Mouse (Mus musculus) urinary bladder, postnatal 4 days (tissue): ENCODE measurements at regions not wholly inside any gene's neighbourhood (a gene's known extent, or its start where the extent isn't known, plus 50 kb on each side); places are given as distances from the start of the nearest gene placed in this dataset.

ENCODE experiments used
- DNase-seq, 2 experiments: peaks; one replicate each; pipeline ENCODE4 v3.0.0; 2021 to 2022; ENCODE audit warnings: low spot score in 2 of 2

DNA sequence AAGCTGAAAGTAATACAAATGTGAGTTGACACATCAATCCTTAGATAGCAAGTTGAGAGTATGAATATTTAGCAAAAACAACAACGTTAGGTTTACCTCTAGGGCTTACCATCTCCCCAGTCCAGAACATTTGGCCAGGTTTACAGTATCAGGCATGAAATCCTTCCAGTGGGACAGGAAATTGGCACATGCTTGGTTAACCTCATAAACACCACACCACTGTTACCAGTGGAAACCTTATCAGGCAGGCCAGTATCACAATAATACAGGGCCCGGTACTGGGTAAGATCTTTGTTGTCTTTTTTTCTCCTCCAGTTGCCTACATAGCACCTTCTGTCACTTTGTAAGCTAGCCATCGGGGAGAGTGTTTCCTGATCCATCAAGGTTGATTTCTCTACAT lies 101.7 kb upstream of the Slc13a1 start:
- no peak for DNase-seq

DNA sequence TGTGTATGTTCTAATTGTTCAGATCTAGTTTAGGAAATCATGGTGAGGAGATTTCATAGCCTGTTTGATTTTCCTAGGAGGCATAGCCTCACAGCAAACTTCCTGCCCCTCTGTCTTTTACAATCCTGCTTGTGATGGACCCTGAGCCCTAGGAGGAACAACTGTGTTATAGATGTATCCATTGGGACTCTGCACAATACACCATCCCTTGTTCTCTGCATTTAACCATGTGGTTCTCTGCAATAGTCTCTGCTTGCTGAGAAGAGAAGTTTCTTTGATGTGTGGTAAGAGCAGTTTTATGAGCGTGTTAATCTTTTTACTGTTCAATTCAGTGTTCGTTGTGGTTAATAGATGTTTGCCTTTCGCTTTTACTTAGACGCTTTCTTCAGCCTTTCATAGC lies 95.9 kb upstream of the Slc13a1 start:
- no peak for DNase-seq

DNA sequence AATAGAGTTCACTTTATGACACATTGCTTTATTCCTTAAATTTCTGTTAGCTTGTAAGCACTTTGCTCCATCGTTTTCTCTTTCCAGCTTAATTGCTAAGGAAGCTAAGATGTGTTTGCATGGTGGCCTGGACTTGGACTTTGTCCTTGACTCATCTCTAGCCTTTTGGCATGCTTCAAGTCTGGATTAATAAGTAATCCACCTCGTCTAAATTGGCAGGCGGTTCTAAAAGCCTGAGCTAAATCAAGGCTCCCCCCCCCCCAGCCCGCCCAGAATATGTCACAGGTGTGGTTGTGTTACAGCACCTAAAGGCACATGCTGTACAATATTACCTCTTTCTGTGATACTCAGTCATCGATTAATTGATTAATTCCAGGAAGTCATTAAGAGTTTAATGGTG lies 94.7 kb upstream of the Slc13a1 start:
- DNase-seq, result no peak

DNA sequence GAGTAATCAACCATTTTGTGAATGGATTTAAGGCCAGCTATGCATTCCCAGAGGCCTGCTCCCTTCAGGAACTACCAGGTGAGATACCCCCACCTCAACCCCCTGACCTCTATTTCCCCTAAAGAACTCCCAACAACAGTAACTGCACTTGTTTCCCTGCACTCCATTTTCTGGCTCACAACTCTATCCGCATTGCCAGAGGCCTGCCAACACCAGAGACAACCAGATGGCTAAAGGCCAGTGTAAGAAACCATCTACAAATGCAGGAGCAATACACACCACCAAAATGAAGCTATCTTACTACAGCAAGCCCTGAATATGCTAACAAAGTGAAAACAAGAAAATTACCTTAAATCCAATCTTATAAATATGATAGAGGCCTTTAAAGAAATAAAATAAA lies 77.7 kb upstream of the Slc13a1 start:
- DNase-seq, result no peak

DNA sequence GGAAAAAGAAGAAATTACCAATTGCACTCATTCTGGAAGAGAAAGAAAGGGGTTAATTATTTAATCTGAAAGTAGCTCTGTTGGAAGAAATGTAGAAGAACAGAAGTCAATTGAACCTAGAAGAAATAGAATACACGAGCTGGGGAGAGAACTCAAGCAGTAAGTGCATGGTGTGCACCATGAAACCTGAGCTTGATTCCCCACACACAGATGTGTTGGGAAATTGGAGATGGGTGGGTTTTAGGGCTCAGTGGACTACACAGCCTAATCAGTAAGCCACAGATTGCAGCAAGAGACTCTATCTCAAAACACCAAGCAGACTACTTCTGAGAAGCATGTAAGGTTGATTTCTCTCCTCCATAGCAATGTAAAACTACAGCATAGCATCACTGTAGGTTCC lies 70.6 kb upstream of the Slc13a1 start:
- no peak for DNase-seq

DNA sequence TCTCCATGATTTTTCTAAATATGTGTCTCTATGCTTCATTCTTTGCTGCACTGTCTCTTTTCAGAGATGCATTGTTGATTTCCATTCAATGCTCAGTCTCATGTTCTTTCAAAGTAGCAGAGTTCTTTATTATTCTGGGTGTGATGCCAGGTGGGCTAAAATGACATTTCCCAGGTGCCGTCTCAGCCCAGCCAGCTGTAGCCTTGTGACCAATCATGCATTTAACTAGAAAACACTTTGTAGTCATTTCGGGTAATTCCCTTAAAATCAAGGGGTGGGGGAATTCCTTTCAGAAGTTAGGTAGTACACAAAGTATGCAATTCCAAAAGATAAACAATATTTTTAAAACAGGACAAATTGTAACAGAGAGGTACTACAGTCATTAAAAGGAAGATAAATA lies 70.2 kb upstream of the Slc13a1 start:
- DNase-seq, result no peak

DNA sequence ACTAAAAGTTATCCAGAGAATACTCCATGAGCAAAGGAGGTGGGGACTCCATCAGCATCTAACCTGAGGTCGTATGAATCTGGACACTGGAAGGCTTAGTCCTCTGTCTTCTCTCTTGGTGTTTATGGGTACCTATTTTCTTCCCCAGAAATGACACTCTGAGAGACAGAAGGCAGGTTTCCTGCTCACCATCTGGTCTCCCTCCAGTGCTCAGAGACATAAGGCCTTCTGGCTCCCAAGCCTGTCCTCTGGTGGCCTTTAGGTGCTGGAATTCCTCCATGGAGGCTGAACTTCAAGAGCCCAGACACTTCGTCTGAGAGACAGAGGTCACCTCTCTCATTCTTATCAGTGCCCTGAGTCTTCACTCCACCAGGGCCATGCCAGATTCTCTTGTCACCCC lies 65.7 kb upstream of the Slc13a1 start:
- DNase-seq, result no peak

DNA sequence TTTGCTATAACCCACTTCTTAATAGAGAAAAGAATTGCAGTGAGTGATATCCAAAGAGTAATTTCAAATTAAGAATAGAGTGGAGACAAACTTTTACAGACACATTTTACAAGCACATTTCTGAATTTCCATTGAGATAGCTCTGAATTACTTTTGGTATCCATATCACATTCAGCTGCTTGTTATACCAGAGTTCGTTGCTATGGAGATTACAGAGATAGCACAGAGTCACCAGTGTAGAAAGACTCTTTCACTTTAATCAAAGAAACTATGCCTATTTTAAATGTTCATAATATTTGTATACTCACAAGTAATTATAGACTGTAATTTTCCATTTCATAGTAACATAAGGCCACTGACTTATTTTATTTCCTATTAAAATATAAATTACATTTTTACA lies 52.7 kb upstream of the Slc13a1 start:
- DNase-seq, result no peak

DNA sequence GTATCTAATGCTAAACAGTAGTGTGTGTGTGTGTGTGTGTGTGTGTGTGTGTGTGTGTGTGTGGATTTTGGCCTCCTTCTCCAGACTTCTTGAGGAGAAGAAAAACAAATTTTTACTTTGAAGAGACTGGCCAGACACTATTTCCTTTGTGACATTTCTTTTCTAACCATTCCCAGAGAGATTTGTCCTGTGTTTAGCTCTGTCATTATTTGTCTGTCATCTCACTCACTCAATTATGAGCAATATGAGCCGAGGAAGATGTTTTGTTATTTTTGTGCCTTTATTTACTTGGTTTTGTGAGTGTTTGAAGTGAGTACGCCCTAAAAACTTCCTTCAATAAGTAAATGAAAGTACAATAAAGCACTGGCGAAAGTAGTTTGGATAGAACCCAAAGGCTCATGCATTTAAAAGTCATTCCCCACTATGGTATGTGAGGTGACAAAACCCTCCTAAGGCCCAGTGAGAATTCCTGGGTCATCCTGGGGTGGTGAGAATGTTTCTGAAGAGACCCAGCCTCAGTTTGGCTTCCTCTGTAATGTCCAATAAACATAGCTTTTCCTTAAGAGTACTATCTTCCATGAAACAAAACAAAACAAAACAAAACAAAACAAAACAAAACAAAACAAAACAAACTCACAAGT lies 52.1 kb upstream of the Slc13a1 start:
- no peak for DNase-seq
